Mouse (Mus musculus): ENCODE data around the gene Acpp. TPM values are rescaled to one million over a fixed set of nuclear protein-coding genes. Genes with fewer than 3 reads are reported as not detected.

Acpp gene
- total and polyA plus RNA-seq, 2 experiments from 2014 or later: 0.25 to 3.1 TPM

GRCm38 (mm10) chr9:104280725-104281495 lies 56.6 kb downstream of the Acpp start:
- H3K27ac ChIP-seq: no peak overlapping the region
- no peaks in the 10 kb centered on the region for H3K36me3 ChIP-seq (ENCODE audit: insufficient read depth, low read length)
- H3K27me3 ChIP-seq (ENCODE audit: insufficient read depth, low read length): no peaks in the 10 kb centered on the region
- WGBS: 75% methylated on average over 8 of the region's 8 CpGs
- H3K9ac ChIP-seq (replicated peaks; ENCODE audit: low read length): no peak overlapping the region
- H3K4me2 ChIP-seq (ENCODE audit: low read depth, low read length): no peak overlapping the region
- TF ChIP-seq CTCF (IDR thresholded peaks at IDR 0.05; ENCODE audit: low read depth): no peak
- H3K4me3 ChIP-seq (ENCODE audit: low read length): no peak overlapping the region
- DNase-seq (ENCODE audit: low spot score): no peak
- H3K9me3 ChIP-seq (ENCODE audit: low read length): no peaks in the 10 kb centered on the region
- H3K4me1 ChIP-seq (ENCODE audit: insufficient read depth, low read length): no peaks in the 10 kb centered on the region
- ATAC-seq: no peak

GRCm38 (mm10) chr9:104277528-104278162 lies 59.9 kb downstream of the Acpp start:
- ATAC-seq: peak; percentile 74
- no peak overlapping the region for H3K9ac ChIP-seq (replicated peaks; ENCODE audit: low read length)
- no peak overlapping the region for H3K27ac ChIP-seq
- H3K4me1 ChIP-seq (ENCODE audit: insufficient read depth, low read length): no peaks in the 10 kb centered on the region
- peak overlapping the region; percentile 35 for H3K4me2 ChIP-seq (ENCODE audit: low read depth, low read length)
- no peak overlapping the region for H3K4me3 ChIP-seq (ENCODE audit: low read length)
- peak; percentile 78 for DNase-seq (ENCODE audit: low spot score)
- no peaks in the 10 kb centered on the region for H3K9me3 ChIP-seq (ENCODE audit: low read length)
- no peaks in the 10 kb centered on the region for H3K27me3 ChIP-seq (ENCODE audit: insufficient read depth, low read length)
- WGBS: 23% methylated on average over 18 of the region's 18 CpGs
- H3K36me3 ChIP-seq (ENCODE audit: insufficient read depth, low read length): no peaks in the 10 kb centered on the region
- TF ChIP-seq CTCF (IDR thresholded peaks at IDR 0.05; ENCODE audit: low read depth): peak; percentile 80

GRCm38 (mm10) chr9:104275084-104275785 lies 62.3 kb downstream of the Acpp start:
- H3K27me3 ChIP-seq (ENCODE audit: insufficient read depth, low read length): no peaks in the 10 kb centered on the region
- H3K9me3 ChIP-seq (ENCODE audit: low read length): no peaks in the 10 kb centered on the region
- WGBS: 85% methylated on average over 17 of the region's 17 CpGs
- H3K4me1 ChIP-seq (ENCODE audit: insufficient read depth, low read length): no peaks in the 10 kb centered on the region
- no peak for DNase-seq (ENCODE audit: low spot score)
- H3K4me2 ChIP-seq (ENCODE audit: low read depth, low read length): no peak overlapping the region
- no peak overlapping the region for H3K27ac ChIP-seq
- no peaks in the 10 kb centered on the region for H3K36me3 ChIP-seq (ENCODE audit: insufficient read depth, low read length)
- no peak overlapping the region for H3K4me3 ChIP-seq (ENCODE audit: low read length)
- H3K9ac ChIP-seq (replicated peaks; ENCODE audit: low read length): no peak overlapping the region
- TF ChIP-seq CTCF (IDR thresholded peaks at IDR 0.05; ENCODE audit: low read depth): no peak
- no peak for ATAC-seq

- Histone ChIP-seq H3K27me3 (ENCODE audit: insufficient read depth, low read length) (no peaks in the 10 kb centered on the region), H3K9me3 (ENCODE audit: low read length) (no peaks in the 10 kb centered on the region), H3K4me2 (ENCODE audit: low read depth, low read length) (no peak overlapping the region), H3K9ac (replicated peaks; ENCODE audit: low read length) (no peak overlapping the region), H3K4me1 (ENCODE audit: insufficient read depth, low read length) (no peaks in the 10 kb centered on the region), H3K36me3 (ENCODE audit: insufficient read depth, low read length) (no peaks in the 10 kb centered on the region), H3K4me3 (ENCODE audit: low read length) (no peak overlapping the region), H3K27ac (no peak overlapping the region)
- WGBS: 79% methylated on average over 4 of the region's 4 CpGs
- DNase-seq (ENCODE audit: low spot score) (no peak), ATAC-seq (no peak)
- TF ChIP-seq CTCF (IDR thresholded peaks at IDR 0.05; ENCODE audit: low read depth): no peak
Observed at GRCm38 (mm10) chr9:104272057-104272456, 65.5 kb downstream of the Acpp start.

- Histone ChIP-seq H3K4me3 (ENCODE audit: low read length) (no peak overlapping the region), H3K4me2 (ENCODE audit: low read depth, low read length) (no peak overlapping the region), H3K36me3 (ENCODE audit: insufficient read depth, low read length) (no peaks in the 10 kb centered on the region), H3K27me3 (ENCODE audit: insufficient read depth, low read length) (no peaks in the 10 kb centered on the region), H3K27ac (no peak overlapping the region), H3K9me3 (ENCODE audit: low read length) (no peaks in the 10 kb centered on the region), H3K9ac (replicated peaks; ENCODE audit: low read length) (no peak overlapping the region), H3K4me1 (ENCODE audit: insufficient read depth, low read length) (no peaks in the 10 kb centered on the region)
- 73% methylated on average over 4 of the region's 4 CpGs for WGBS
- no peak for ATAC-seq
- no peak for DNase-seq (ENCODE audit: low spot score)
- TF ChIP-seq CTCF (IDR thresholded peaks at IDR 0.05; ENCODE audit: low read depth): no peak
Observed at GRCm38 (mm10) chr9:104271642-104272041, 65.9 kb downstream of the Acpp start.

- no peaks in the 10 kb centered on the region for H3K4me1 ChIP-seq (ENCODE audit: insufficient read depth, low read length)
- no peaks in the 10 kb centered on the region for H3K36me3 ChIP-seq (ENCODE audit: insufficient read depth, low read length)
- no peak overlapping the region for H3K4me3 ChIP-seq (ENCODE audit: low read length)
- ATAC-seq (no peak), DNase-seq (ENCODE audit: low spot score) (no peak)
- no peak for TF ChIP-seq CTCF (IDR thresholded peaks at IDR 0.05; ENCODE audit: low read depth)
- no peak overlapping the region for H3K9ac ChIP-seq (replicated peaks; ENCODE audit: low read length)
- H3K4me2 ChIP-seq (ENCODE audit: low read depth, low read length): no peak overlapping the region
- 73% methylated on average over 3 of the region's 3 CpGs for WGBS
- no peaks in the 10 kb centered on the region for H3K27me3 ChIP-seq (ENCODE audit: insufficient read depth, low read length)
- no peak overlapping the region for H3K27ac ChIP-seq
- no peaks in the 10 kb centered on the region for H3K9me3 ChIP-seq (ENCODE audit: low read length)
Observed at GRCm38 (mm10) chr9:104269944-104270343, 67.6 kb downstream of the Acpp start.
